Mouse (Mus musculus) right cerebral cortex, postnatal 25 days (tissue): ENCODE measurements around the gene Prmt2.
A peak's percentile ranks its signal among the peaks of the same experiment; 100 is the strongest.

Experiments used
- DNase-seq: peaks from one replicate; pipeline ENCODE4 v3.0.0; 2022

The Prmt2 gene

GRCm38 (mm10) chr10:76217056-76217455, 20.6 kb downstream of the Prmt2 start:
- DNase-seq = no peak

GRCm38 (mm10) chr10:76214161-76214560, 23.5 kb downstream of the Prmt2 start:
- DNase-seq = no peak

- DNase-seq = no peak
Observed at GRCm38 (mm10) chr10:76212121-76212520, 25.5 kb downstream of the Prmt2 start.

GRCm38 (mm10) chr10:76210806-76211205, 26.9 kb downstream of the Prmt2 start:
- DNase-seq = no peak

- DNase-seq = no peak
Observed at GRCm38 (mm10) chr10:76209241-76209640, 28.4 kb downstream of the Prmt2 start.

- DNase-seq = no peak
Observed at GRCm38 (mm10) chr10:76207262-76207796, 30.3 kb downstream of the Prmt2 start.

- peak; percentile 28 for DNase-seq
Observed at GRCm38 (mm10) chr10:76203798-76204283, 33.8 kb downstream of the Prmt2 start.

GRCm38 (mm10) chr10:76201978-76202377, 35.7 kb downstream of the Prmt2 start:
- DNase-seq = peak; percentile 28

GRCm38 (mm10) chr10:76201416-76201815, 36.2 kb downstream of the Prmt2 start:
- DNase-seq = no peak

- DNase-seq = no peak
Observed at GRCm38 (mm10) chr10:76188010-76188409, 49.7 kb downstream of the Prmt2 start.

GRCm38 (mm10) chr10:76185216-76185615, 52.4 kb downstream of the Prmt2 start:
- no peak for DNase-seq

- no peak for DNase-seq
Observed at GRCm38 (mm10) chr10:76174899-76175298, 62.8 kb downstream of the Prmt2 start.

GRCm38 (mm10) chr10:76158009-76158408, 79.7 kb downstream of the Prmt2 start:
- no peak for DNase-seq

GRCm38 (mm10) chr10:76157528-76157927, 80.1 kb downstream of the Prmt2 start:
- DNase-seq = no peak
